Mouse (Mus musculus) liver, adult 2 months (tissue): ENCODE results near the gene Egflam.

Source experiments
- CTCF ChIP-seq: fragments of 200-500 bp; IDR thresholded peaks from 2 replicates; pipeline ENCODE4 v1.5.1; 2011; ENCODE audit warnings: low read depth, low read length, control low read depth
- POLR2A ChIP-seq: fragments of 200-500 bp; IDR thresholded peaks from 2 replicates; pipeline ENCODE4 v1.6.1; 2011; ENCODE audit warnings: low read length, control low read depth; ENCODE audit not compliant: insufficient read depth; ENCODE audit errors: extremely low read depth

GRCm38 (mm10) chr15:7404521-7404920, 6.3 kb upstream of the Egflam start:
- no peak for TF ChIP-seq CTCF
- TF ChIP-seq POLR2A, result no peak
